Mouse (Mus musculus) urinary bladder, postnatal 25 days (tissue): ENCODE results near the gene Zdhhc14.

ENCODE experiments used
- DNase-seq: peaks from one replicate; pipeline ENCODE4 v3.0.0; 2022; ENCODE audit warnings: low spot score

Gene Zdhhc14

GRCm38 (mm10) chr17:5668456-5668855 lies 176.1 kb downstream of the Zdhhc14 start:
- DNase-seq = no peak

DNA sequence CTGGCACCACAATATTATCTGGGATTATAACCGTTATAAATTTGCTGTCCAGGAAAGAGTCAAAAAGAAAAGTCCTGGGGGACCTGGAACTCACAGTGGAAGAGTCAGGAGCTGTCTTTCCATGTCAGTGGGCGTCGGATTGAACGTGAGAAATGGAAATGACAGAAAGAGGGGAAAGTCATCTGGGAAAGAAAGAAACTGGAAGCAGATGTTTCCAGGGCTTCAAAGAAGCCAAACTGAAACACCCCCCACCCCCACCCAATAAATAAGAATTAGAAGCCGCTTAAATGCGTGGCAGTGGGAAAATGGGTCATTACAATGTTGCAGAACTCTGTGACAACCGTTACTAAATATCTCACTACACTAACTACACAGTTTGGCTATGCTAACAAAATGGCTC lies 176.6 kb downstream of the Zdhhc14 start:
- no peak for DNase-seq

- DNase-seq = no peak
Measured at GRCm38 (mm10) chr17:5675951-5676350, 183.6 kb downstream of the Zdhhc14 start.

GRCm38 (mm10) chr17:5679315-5679714 lies 187.0 kb downstream of the Zdhhc14 start:
- no peak for DNase-seq

DNA sequence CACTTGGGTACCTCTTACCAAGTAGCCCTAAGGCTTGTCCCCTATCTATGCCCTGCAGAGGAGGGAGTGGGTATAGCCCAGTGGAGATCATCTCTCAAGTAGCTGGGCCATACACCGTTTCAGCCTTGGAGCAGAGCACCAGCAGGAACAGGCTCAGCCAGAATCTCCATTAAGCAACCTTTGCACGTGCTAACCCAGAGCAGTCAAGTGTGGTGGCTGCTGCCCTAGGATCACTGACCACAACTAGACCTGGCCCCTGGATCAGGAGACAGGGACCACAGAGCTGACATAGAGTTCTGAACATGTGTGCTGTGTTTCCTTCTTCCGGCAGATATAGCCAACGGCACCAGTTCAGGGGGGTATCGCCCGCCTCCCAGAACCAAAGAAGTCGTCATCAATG lies 193.0 kb downstream of the Zdhhc14 start:
- no peak for DNase-seq

DNA sequence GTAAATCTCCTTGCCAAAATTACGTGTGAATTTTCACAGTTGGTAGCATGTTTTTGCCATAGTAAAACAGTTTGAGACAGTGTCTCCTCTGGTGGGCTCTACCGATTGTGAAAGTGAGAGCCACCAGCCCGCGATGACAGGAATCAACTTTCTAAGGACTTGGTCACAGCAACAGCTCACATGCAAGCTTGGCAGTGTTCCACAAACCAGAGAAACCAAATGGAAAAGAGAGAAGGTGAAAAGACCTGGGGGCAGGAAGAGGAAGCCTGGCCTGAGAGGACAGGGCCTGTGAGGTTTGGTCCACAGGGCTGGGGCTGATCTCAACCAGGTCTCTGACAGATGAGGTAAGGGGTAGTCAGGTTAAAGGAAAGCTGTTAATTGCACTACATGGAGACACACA lies 195.5 kb downstream of the Zdhhc14 start:
- DNase-seq = no peak

DNA sequence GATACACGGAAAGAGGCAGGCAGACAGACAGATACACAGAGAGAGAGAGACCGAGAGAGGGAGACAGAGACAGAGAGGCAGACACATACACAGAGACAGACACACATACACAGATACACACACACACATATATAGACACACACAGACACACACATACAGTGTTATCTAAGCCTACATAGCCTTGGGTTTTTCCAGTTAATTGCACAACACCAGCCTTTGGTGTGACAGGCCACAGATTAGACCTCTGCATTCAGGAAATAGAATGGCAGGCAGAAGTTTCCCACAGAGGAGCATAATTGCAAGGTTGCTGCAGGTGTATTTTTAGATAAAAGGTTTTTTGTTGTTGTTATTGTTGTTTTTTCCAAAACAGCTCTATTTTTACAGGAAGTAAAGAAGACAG lies 195.9 kb downstream of the Zdhhc14 start:
- DNase-seq = no peak

DNA sequence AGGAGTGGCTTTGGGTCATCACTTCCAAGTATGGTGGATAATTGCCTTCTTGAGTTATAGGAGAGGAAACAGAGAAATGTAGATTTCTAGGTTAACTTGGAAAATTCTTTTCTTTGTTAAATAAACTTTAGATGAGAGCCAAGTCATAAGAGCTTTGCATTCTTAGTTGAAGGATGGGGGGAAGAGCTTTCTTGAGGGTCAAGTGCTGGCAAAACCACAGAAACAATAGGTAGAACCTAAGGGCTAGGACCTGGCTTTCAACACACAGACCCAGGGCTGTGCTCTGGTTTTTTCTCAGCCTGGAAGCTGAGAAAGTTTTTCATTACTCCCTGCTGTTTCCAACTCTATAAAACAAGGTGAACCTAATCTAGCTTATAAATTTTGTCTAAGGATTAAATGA lies 196.3 kb downstream of the Zdhhc14 start:
- no peak for DNase-seq

DNA sequence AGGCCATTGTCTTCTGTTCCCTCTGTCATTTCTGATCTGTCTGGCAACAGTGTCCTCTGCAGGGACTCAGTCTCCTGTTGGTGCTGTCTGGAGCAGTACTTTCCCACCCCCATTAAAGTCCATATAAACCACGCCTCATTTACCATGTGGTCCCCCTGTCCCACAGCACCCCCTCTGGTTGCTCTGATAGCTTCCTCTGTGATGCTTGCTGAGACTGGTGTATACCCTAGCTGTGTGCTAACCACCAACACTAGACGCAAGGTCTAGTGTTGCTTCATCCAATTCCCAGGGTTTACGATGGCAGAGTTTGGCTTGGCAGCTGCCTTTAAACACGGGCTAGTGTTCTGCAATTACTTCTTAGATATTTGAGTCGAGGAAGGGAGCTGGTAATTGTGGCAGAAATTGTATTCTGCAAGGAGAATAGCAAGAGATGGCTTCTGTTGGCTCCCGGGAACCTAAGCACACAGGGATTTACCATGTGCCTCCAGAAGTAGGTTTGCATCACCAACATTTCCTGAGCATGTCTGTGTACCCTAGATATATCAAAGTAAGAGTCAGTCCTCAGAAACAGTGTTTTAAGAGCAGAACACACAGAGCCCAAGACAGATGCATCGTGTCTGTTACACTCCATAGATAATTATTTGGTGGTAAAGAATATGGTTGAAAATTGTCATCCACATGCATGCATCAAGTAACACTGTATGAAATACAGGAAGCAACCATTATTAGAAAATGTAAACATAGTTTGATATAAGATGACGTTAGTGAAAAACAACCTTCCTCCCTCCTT lies 198.6 kb downstream of the Zdhhc14 start:
- DNase-seq = no peak

- DNase-seq = no peak
Measured at GRCm38 (mm10) chr17:5692661-5693060, 200.3 kb downstream of the Zdhhc14 start.

GRCm38 (mm10) chr17:5693256-5693655 lies 200.9 kb downstream of the Zdhhc14 start:
- DNase-seq = no peak

DNA sequence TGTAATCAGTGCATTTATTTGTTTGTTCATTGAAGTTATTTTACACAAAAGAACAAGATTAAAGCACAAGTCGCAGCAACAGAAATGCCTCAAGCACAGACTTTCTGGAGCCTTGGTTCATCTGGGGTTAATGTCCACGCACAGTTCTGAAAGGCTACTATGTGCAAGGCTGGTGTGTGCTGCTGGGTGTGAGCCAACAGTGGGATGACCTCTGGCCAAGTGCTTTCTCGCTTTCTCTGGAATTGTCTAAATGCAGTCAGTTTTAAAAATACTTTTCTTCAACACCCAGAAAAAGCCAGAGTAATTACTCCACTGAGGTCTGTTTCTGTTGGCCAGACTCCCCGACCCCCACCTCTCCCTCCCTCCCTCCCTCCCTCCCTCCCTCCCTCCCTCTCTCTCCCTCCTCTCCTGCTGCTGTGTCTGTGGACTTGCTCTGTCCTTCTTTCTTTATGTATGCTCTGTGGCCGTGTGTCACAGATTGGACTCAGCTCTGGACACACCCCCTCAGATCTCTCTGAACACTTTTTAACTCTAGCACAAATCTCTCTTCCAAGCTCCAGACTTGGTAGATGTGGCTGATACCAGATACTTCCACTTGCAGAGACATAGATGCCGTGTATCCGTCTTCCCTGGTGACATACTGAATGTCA lies 206.2 kb downstream of the Zdhhc14 start:
- no peak for DNase-seq

DNA sequence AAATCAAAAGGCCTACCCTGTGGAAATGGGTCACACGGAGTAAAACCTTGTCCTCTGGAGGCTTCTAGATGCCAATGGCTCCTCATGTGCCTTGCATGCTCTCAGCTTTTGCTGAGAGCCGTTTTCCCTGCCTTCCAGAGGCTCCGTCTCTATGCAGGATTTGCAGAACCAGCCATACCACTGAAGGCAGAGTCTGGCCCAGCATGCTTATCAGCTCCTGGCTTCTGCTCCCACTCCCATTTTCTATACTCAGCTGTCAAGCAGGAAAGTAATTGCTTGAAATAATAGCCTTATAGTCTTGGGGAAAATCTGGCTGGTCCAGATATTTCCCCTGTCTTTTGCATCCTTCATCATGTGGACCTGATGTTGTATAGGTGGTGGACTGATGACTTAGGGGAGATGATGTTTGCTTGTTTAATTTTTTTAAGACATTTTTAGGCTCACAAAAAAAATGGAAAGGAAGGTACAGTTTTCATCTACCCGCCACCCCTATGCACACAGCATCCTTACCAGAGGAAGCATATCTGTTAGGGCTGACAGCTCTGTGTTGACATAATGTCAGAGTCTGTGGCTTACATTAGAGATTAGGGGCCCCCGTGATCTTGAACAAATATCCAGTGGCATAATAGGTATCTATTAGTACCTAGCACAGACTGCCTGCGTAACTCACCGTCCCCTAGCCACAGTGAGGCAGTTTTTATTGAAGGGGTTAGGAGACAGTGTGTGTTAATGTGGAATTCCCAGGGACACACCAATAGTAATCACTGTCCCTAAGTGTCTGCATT lies 218.2 kb downstream of the Zdhhc14 start:
- DNase-seq = no peak

- no peak for DNase-seq
Measured at GRCm38 (mm10) chr17:5711861-5712260, 219.5 kb downstream of the Zdhhc14 start.

- no peak for DNase-seq
Measured at GRCm38 (mm10) chr17:5713141-5713540, 220.8 kb downstream of the Zdhhc14 start.

DNA sequence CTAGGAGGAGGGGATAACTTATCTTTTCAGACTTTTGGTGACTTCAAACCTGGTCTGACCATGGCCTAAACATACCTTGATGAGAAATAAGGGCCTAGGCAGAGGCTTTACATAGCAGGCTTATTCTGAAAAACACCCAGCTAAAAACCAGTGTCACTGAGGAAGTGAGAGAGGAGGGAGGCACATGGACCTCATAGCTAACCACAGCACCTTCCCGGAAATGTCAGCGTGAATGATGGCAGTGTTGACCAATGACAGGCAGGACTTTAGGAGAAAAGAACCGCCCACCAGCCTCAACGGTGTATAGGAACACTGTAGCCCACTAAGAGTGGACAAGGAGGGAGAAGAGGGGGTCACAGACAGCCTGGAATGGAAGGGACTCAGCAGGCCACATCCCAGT lies 224.6 kb downstream of the Zdhhc14 start:
- no peak for DNase-seq

DNA sequence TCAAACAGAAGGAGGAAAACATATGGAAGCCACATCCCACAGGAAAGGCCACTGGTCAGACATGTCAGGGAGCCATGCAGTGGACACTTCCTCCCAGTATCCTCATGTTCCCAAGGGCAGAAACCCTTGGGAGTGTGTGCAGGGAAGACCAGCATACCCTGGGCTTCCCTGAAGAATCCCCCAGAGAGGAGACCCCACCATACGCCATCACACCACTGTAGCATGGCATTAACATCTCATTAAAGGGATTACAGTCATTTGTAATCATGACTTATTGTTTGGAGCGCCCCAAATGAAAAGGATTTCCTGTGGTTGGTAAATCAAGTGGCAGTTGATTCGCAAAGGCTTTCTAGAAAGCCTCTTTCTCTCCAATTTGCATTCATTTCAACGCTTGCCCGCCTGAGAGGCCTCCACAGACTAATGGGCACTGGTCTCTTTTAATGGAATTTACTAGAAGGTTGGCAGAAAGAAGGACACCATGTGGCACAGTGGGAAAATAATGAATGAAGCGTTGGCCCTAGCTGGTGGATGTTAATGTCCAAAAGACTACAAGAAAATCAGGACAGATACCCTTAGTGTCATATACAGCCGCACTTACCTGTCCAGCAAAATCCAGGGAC lies 226.5 kb downstream of the Zdhhc14 start:
- DNase-seq = no peak

GRCm38 (mm10) chr17:5722802-5723201 lies 230.4 kb downstream of the Zdhhc14 start:
- no peak for DNase-seq

GRCm38 (mm10) chr17:5723601-5724189 lies 231.3 kb downstream of the Zdhhc14 start:
- no peak for DNase-seq

GRCm38 (mm10) chr17:5729587-5730125 lies 237.3 kb downstream of the Zdhhc14 start:
- DNase-seq = no peak

DNA sequence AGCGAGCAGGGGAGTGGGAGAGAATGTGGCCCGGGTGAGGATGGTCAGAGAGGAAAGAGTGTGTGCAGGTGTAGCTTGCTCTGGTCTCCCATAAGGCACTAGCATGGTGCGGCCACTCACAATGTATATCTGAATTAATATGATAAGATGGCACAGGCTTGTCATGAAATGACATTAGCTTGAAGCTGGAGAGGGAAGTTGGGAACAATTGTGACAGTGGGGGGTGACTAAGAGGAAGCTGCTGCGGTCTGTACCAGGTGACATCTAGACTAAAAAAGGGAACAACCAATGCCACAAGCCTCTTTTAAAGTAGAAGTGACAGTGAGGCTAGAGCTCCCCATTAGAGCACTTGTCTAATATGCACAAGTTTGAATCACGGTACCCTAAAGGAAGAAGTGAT lies 238.2 kb downstream of the Zdhhc14 start:
- no peak for DNase-seq

DNA sequence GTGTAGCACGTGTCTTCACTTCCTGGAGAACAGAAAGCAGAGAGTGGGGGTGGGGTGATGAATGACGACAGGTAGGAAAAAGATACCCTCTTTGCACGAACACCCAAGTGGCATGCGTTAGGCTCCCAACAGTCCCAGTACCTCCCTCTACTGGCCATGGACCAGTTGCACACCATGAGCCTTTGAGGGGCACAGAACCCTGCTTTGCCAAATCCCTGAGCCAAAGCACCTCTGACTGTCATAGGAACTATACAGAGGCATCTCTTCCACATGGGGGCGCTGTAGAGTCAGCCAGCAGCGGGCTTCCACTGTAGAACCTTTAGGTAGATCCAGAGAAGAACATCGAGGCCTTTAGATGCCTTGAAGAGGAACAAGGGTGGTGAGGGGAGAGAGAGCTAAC lies 241.0 kb downstream of the Zdhhc14 start:
- DNase-seq = peak; percentile 47
